Mouse (Mus musculus): ENCODE results near the gene Morc3. TPM values are rescaled to one million over a fixed set of nuclear protein-coding genes. Genes with fewer than 3 reads are reported as not detected.

The Morc3 gene
- polyA plus RNA-seq (2012; rRNA removed): 29.7 and 30.8 TPM in 2 replicates

GRCm38 (mm10) chr16:93831627-93832395 is at the start of gene Morc3:
Gene Morc3 (plus strand): TSS chr16:93832121.
- TF ChIP-seq CTCF (IDR thresholded peaks at IDR 0.05; ENCODE audit: borderline replicate concordance, extremely low read depth, insufficient read depth, insufficient read length) (no peak), POLR2A (IDR thresholded peaks at IDR 0.05; ENCODE audit: borderline replicate concordance, extremely low read depth, insufficient read depth, insufficient read length, poor library complexity, severe bottlenecking) (peak; percentile 97)
- DNase-seq (ENCODE audit: low read depth): peak; percentile 100

- DNase-seq (ENCODE audit: low read depth): no peak
- TF ChIP-seq POLR2A (IDR thresholded peaks at IDR 0.05; ENCODE audit: borderline replicate concordance, extremely low read depth, insufficient read depth, insufficient read length, poor library complexity, severe bottlenecking) (no peak), CTCF (IDR thresholded peaks at IDR 0.05; ENCODE audit: borderline replicate concordance, extremely low read depth, insufficient read depth, insufficient read length) (no peak)
Measured at GRCm38 (mm10) chr16:93784175-93784574, 47.7 kb upstream of the Morc3 start.

GRCm38 (mm10) chr16:93785805-93786204 is 46.1 kb upstream of the Morc3 start:
- TF ChIP-seq POLR2A (IDR thresholded peaks at IDR 0.05; ENCODE audit: borderline replicate concordance, extremely low read depth, insufficient read depth, insufficient read length, poor library complexity, severe bottlenecking): no peak
- TF ChIP-seq CTCF (IDR thresholded peaks at IDR 0.05; ENCODE audit: borderline replicate concordance, extremely low read depth, insufficient read depth, insufficient read length): peak; percentile 93

GRCm38 (mm10) chr16:93788388-93788787 is 43.5 kb upstream of the Morc3 start:
- no peak for DNase-seq (ENCODE audit: low read depth)
- no peak for TF ChIP-seq POLR2A (IDR thresholded peaks at IDR 0.05; ENCODE audit: borderline replicate concordance, extremely low read depth, insufficient read depth, insufficient read length, poor library complexity, severe bottlenecking)
- TF ChIP-seq CTCF (IDR thresholded peaks at IDR 0.05; ENCODE audit: borderline replicate concordance, extremely low read depth, insufficient read depth, insufficient read length): no peak

More at GRCm38 (mm10) chr16:93785805-93786204, 46.1 kb upstream of the Morc3 start:
- DNase-seq (ENCODE audit: low read depth): peak; percentile 86

GRCm38 (mm10) chr16:93788881-93789280 is 43.0 kb upstream of the Morc3 start:
- no peak for TF ChIP-seq POLR2A (IDR thresholded peaks at IDR 0.05; ENCODE audit: borderline replicate concordance, extremely low read depth, insufficient read depth, insufficient read length, poor library complexity, severe bottlenecking)
- TF ChIP-seq CTCF (IDR thresholded peaks at IDR 0.05; ENCODE audit: borderline replicate concordance, extremely low read depth, insufficient read depth, insufficient read length): no peak
- DNase-seq (ENCODE audit: low read depth): no peak

- peak; percentile 24 for DNase-seq (ENCODE audit: low read depth)
- TF ChIP-seq CTCF (IDR thresholded peaks at IDR 0.05; ENCODE audit: borderline replicate concordance, extremely low read depth, insufficient read depth, insufficient read length) (no peak), POLR2A (IDR thresholded peaks at IDR 0.05; ENCODE audit: borderline replicate concordance, extremely low read depth, insufficient read depth, insufficient read length, poor library complexity, severe bottlenecking) (no peak)
Measured at GRCm38 (mm10) chr16:93789971-93790755, 41.8 kb upstream of the Morc3 start.

GRCm38 (mm10) chr16:93792981-93793630 is 38.8 kb upstream of the Morc3 start:
- no peak for DNase-seq (ENCODE audit: low read depth)
- no peak for TF ChIP-seq CTCF (IDR thresholded peaks at IDR 0.05; ENCODE audit: borderline replicate concordance, extremely low read depth, insufficient read depth, insufficient read length)
- no peak for TF ChIP-seq POLR2A (IDR thresholded peaks at IDR 0.05; ENCODE audit: borderline replicate concordance, extremely low read depth, insufficient read depth, insufficient read length, poor library complexity, severe bottlenecking)

GRCm38 (mm10) chr16:93794845-93795244 is 37.1 kb upstream of the Morc3 start:
- TF ChIP-seq CTCF (IDR thresholded peaks at IDR 0.05; ENCODE audit: borderline replicate concordance, extremely low read depth, insufficient read depth, insufficient read length): no peak

GRCm38 (mm10) chr16:93795391-93795790 is 36.5 kb upstream of the Morc3 start:
- no peak for TF ChIP-seq CTCF (IDR thresholded peaks at IDR 0.05; ENCODE audit: borderline replicate concordance, extremely low read depth, insufficient read depth, insufficient read length)
- no peak for TF ChIP-seq POLR2A (IDR thresholded peaks at IDR 0.05; ENCODE audit: borderline replicate concordance, extremely low read depth, insufficient read depth, insufficient read length, poor library complexity, severe bottlenecking)
- DNase-seq (ENCODE audit: low read depth): no peak

More at GRCm38 (mm10) chr16:93794845-93795244, 37.1 kb upstream of the Morc3 start:
- no peak for DNase-seq (ENCODE audit: low read depth)

- TF ChIP-seq POLR2A (IDR thresholded peaks at IDR 0.05; ENCODE audit: borderline replicate concordance, extremely low read depth, insufficient read depth, insufficient read length, poor library complexity, severe bottlenecking) (no peak), CTCF (IDR thresholded peaks at IDR 0.05; ENCODE audit: borderline replicate concordance, extremely low read depth, insufficient read depth, insufficient read length) (no peak)
- no peak for DNase-seq (ENCODE audit: low read depth)
Measured at GRCm38 (mm10) chr16:93797021-93797840, 34.7 kb upstream of the Morc3 start.
